Mouse (Mus musculus) bone marrow, adult 2 months (tissue): ENCODE data around the gene Dennd5b. TPM values are rescaled to one million over a fixed set of nuclear protein-coding genes. Genes with fewer than 3 reads are reported as not detected.
A peak's percentile ranks its signal among the peaks of the same experiment; 100 is the strongest.

Source experiments
- H3K27ac ChIP-seq: fragments of 200-500 bp; 2 replicates; pipeline ENCODE4 v1.5.1; 2012; ENCODE audit warnings: low read depth, mild to moderate bottlenecking, control low read depth, inconsistent platforms, low read length; ENCODE audit not compliant: control insufficient read depth, poor library complexity, insufficient read depth
- H3K4me1 ChIP-seq: fragments of 200-500 bp; 2 replicates; pipeline ENCODE4 v1.6.1; 2011; ENCODE audit warnings: low read length; ENCODE audit not compliant: control insufficient read depth, insufficient read depth
- H3K4me3 ChIP-seq: fragments of 200-500 bp; replicated peaks from 2 replicates; pipeline ENCODE3; 2011; ENCODE audit warnings: mild to moderate bottlenecking, low read depth, low read length, control low read depth; ENCODE audit not compliant: control insufficient read depth
- CTCF ChIP-seq: fragments of 200-500 bp; IDR thresholded peaks from 2 replicates; pipeline ENCODE4 v1.5.1; 2011; ENCODE audit warnings: low read length, control low read depth; ENCODE audit not compliant: control insufficient read depth, insufficient read depth
- POLR2A ChIP-seq: fragments of 200-500 bp; IDR thresholded peaks from 2 replicates; pipeline ENCODE4 v1.6.1; 2011; ENCODE audit warnings: low read depth, mild to moderate bottlenecking, control low read depth, low read length, borderline replicate concordance; ENCODE audit not compliant: control insufficient read depth
- WGBS: fragments of 180-500 bp; shearing (Covaris S2); methylation state at CpG from one replicate; pipeline ENCODE4 v1.1.7; 2018; 5-methylcytosine and 5-hydroxymethylcytosine counted together
- polyA plus RNA-seq: library from polyadenylated mRNA; stranded (reverse); fragments of >200 nt; gene quantifications from 2 replicates; pipeline ENCODE4 v1.2.4, GENCODE M21; 2011; ENCODE audit warnings: low replicate concordance; ENCODE audit not compliant: missing spikeins, insufficient read depth, insufficient read length

Dennd5b gene
- polyA plus RNA-seq, 1 experiment = 3.0 TPM

DNA sequence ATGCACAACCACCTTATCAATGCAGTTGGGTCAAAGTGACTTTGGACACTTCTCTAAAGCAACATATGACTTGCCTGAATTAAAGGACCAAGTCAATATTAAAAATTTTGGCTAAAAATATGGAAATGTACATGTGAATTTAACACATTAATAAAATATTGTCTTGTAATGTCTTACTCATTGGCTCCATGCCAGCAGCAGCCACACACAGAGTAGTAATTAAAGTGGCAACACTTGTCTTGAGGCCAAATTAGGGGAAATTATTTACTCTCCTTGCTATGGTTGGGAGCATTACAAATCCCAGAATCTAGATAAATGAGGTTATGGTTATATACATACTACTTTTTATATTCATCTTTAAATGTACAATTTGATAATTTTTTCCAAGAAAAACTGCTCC is 15.5 kb upstream of the Dennd5b start:
- TF ChIP-seq POLR2A = no peak
- TF ChIP-seq CTCF = no peak
- H3K27ac ChIP-seq = no peak overlapping the region
- H3K4me3 ChIP-seq = no peak overlapping the region
- H3K4me1 ChIP-seq = no peaks in the 10 kb centered on the region; the same call in 1 of the 2 replicates

DNA sequence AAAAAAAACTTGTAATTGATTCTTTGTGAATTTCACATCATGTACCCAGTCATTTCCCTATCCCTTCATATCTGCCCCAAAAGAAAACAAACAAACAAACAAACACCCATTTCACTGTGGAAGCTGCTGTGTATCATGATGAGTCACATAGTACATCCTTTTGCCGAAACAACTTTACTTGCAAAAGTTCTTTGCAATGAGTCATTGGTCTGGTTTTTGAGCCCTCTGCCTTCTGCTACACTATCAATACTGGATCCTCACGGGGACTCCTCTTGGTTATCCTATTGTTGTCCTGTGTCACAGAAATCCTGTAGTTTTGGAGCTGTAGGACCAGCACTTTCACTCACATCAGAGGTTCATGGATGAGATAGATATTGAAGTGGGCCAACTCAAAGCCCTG is 7.4 kb upstream of the Dennd5b start:
- no peak overlapping the region for H3K27ac ChIP-seq
- no peak overlapping the region for H3K4me3 ChIP-seq
- 72% methylated on average over 2 of the region's 2 CpGs for WGBS
- TF ChIP-seq CTCF (no peak), POLR2A (no peak)
- no peaks in the 10 kb centered on the region for H3K4me1 ChIP-seq

DNA sequence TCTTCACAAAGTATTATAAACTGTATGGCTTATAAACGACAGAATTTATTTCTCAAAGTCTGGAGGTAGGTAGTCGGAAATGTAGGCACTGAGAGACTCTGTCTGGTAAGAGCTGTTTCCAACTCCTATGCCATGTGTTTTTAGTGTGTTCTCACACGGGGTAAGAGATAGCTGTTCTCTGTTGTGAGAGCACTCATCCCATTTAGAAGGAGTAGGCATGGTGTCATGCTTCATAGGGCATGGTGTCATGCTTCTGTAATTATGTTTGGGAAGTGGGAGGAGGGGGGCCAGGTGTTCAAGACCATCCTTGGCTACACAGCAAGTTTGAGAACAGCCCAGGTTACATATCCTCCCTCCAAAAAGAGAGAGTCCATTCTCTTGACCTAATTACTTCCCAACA is 6.1 kb upstream of the Dennd5b start:
- Histone ChIP-seq H3K4me3 (no peak overlapping the region), H3K27ac (no peak overlapping the region), H3K4me1 (no peaks in the 10 kb centered on the region)
- WGBS = 72% methylated on average over 3 of the region's 3 CpGs
- TF ChIP-seq POLR2A (no peak), CTCF (no peak)

DNA sequence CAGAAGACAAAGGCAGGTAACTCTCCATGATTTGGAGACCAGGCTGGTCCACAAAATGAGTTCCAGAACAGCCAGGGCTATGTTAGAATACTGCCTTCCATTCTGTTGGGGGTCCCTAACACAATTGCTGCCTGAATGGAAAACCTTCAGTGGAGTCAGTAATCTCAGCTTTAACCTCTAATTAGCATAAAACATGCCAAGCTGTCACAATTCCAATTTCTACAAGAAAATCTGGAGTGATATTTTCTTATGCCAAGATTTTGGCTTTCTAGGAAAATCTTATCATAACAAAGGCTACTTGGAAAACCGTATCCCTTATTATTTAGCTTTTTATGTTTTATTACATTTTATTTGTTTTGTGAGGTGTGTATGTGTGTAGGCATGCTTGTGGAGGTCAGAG is 2.0 kb upstream of the Dennd5b start:
- H3K4me1 ChIP-seq = no peaks in the 10 kb centered on the region
- WGBS = 81% methylated on average over 1 of the region's 1 CpGs
- TF ChIP-seq POLR2A (no peak), CTCF (no peak)
- H3K27ac ChIP-seq = no peak overlapping the region
- H3K4me3 ChIP-seq = no peak overlapping the region

DNA sequence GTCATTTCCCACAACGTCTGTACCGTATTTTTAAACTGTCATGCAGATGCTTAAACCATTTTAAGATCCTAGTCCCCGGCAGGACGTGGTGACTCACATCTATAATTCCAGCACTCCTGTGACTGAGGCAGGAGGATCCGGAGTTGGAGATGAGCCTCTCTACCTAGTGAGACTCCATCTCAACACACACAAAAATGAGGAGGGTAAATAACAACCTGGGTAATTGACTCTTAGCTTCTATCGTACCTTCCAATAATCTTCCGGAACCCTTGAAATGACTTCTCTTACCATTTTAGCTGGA is 413 bp upstream of the Dennd5b start:
- 14% methylated on average over 7 of the region's 7 CpGs for WGBS
- no peak overlapping the region for H3K27ac ChIP-seq
- no peaks in the 10 kb centered on the region; the same call in 1 of the 2 replicates for H3K4me1 ChIP-seq
- H3K4me3 ChIP-seq = peak overlapping the region; percentile 68
- TF ChIP-seq CTCF = no peak
- no peak for TF ChIP-seq POLR2A

DNA sequence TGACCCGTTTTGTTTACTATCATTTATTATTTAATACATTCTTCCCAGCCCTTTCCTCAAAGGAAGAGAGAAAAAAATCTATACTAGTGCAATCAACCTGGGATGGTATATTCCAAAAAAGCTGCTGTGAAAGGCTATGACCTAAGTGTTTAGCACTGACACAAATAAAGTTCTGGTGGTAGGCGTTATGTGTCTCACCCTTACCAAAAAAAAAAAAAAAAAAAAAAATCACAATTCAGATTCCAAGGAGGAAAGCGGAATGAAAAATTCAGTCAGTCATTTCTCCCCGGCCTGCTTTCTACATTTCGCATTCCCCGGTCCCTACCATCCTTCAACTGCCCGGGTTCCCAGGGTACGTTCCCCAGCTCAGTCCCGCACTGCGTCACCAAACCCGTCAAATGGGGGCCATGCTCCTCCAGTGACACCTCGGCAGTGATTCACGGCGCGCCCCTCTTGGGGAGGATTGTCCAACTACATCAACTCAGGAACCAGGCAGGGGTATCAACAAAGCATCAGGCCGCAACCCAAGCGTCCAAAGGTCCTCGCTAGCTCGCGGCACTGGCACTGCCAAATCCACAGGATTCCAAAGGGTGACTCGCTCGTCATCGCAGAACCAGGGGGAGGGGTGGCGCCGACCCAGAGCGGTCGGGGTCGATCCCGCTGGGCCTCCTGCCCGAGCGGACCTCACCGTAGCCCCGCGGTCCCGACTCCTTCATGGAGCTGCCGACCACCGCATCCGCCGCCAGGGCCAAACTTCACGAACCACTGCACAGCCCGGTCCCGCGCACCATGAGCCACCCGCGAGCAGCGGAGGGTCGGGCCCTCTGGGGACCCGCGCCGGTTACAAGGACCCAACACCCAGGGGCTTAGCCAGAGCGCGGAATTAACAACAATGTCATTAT is 1.1 kb downstream of the Dennd5b start:
- TF ChIP-seq CTCF (no peak), POLR2A (no peak)
- Histone ChIP-seq H3K27ac (peak overlapping the region; percentile 66), H3K4me3 (peak overlapping the region; percentile 57), H3K4me1 (no peaks in the 10 kb centered on the region; the same call in 1 of the 2 replicates)
- WGBS = 10% methylated on average over 52 of the region's 52 CpGs

DNA sequence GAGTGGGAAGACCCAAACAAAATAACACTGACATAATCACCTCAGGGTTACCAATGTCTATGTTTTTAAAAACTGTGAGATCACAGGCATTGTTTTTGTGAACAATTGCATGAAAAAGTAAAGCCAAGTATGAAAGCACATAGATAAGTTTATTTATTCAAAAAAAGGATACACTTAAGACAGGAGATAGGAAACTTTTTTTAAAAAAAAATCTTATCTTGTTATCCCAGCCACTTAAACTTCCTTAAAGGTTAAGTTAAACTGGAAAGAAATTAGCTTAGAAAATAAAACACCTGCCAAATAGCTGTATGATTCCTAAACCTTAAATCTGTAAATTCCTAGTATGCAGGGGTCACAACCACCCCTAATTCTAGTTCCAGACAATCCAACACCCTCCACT is 2.5 kb downstream of the Dennd5b start:
- TF ChIP-seq POLR2A = no peak
- TF ChIP-seq CTCF = no peak
- Histone ChIP-seq H3K27ac (no peak overlapping the region), H3K4me3 (no peak overlapping the region), H3K4me1 (no peaks in the 10 kb centered on the region; the same call in 1 of the 2 replicates)

DNA sequence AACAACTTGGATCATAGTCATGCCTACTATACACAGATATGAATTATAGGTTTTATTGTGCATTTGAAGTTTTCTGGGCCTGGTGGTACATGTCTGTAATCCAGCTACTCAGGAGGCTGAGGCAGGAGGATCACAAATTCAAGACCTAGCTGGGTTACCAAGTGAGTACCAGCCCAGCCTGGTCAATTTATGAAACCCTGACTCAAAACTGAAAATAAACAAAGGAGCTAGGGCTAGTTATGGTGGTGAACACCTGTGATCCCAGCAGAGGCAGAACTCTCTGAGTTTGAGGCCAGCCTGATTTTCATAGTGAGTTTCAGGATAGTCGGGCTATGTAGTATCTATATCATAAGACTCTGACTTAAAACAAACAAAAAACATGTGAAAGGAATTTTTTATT is 4.2 kb downstream of the Dennd5b start:
- WGBS = 78% methylated on average over 1 of the region's 1 CpGs
- H3K4me3 ChIP-seq = no peak overlapping the region
- no peaks in the 10 kb centered on the region; the same call in 1 of the 2 replicates for H3K4me1 ChIP-seq
- no peak overlapping the region for H3K27ac ChIP-seq
- no peak for TF ChIP-seq POLR2A
- TF ChIP-seq CTCF = no peak
